Mouse (Mus musculus) thymus, postnatal 25 days (tissue): ENCODE measurements around the gene Lrrc4b.
A peak's percentile ranks its signal among the peaks of the same experiment; 100 is the strongest.

Source experiments
- DNase-seq: peaks from one replicate; pipeline ENCODE4 v3.0.0; 2022

Lrrc4b gene

GRCm38 (mm10) chr7:44488545-44488944 lies 59.7 kb downstream of the Lrrc4b start:
- DNase-seq = no peak

DNA sequence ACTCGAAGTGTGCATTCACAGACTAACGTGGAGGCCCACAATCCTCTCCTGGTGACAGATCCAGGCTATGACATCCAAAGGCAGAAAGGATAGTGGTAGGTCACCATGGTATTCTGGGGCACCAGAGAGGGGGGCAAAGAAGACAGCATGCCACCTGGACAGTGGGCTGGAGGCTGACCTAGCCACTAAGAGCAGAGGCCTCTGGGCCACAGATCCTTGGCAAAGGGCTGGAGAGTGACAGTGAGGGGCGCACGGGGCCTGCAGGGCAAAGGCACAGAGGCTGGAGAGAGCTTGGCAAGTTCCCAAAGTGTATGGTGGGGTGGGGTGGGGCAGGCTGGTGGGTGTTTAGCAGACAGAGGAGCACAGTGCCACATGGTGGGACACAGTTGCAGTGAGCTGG lies 61.5 kb downstream of the Lrrc4b start:
- DNase-seq = no peak

- DNase-seq = no peak
These were observed 62.6 kb downstream of the Lrrc4b start for GRCm38 (mm10) chr7:44491391-44491790.

DNA sequence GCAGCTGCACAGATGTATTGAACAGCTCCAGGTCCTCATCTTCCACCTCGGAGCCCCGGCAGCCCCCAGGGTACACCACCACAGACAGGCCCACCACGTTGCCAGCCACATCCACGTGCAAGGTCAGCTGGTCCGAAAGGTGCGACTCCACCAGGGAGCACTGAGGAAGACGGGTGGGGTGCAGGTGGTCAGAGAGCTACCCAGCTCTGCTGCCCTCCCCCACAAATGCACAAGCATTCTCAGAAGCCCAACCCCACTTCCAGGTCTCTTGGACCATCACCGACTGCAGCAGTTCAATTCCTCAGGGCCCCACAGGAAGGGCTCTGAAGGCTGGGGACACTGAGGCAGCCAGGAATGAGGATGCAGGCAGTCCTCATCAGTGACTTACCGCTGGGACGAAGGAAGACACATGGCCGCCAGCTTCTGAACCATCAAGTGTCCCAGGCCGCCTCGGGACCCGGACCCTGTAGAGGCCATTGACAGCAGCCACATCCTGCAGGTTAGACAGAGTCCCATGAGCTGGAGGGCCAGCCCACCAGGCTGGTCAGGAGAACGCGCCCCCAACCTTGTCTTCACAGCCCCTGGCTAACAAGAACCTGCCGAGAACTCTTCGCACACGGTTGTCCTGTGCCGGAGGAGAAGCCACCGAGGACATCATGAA lies 63.5 kb downstream of the Lrrc4b start:
- no peak for DNase-seq

DNA sequence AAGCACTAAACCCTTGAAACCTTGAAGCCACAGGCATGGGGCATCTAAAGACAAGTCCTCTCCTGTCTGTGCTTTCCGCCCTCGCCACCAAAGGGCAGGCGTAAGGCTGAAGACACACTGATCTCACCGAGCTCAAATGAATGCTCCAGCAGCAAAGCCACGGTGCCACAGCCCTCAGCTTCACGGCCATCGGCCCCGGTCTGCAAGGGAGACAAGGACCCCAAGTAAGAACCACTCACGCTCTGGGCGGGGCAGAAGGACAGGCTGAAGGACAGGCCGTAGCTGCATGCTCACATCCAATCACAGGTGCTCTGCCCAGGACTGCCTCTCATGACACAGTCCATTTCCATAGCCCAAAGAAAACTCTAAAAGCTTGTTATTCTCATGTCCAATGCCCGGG lies 65.9 kb downstream of the Lrrc4b start:
- DNase-seq = no peak

GRCm38 (mm10) chr7:44495086-44495485 lies 66.3 kb downstream of the Lrrc4b start:
- DNase-seq = no peak

GRCm38 (mm10) chr7:44495992-44496770 lies 67.4 kb downstream of the Lrrc4b start, which contains the start of the genes Emc10 and Fam71e1:
Gene Emc10 (minus strand): TSS chr7:44496529.
Gene Fam71e1 (plus strand): TSS chr7:44496581.
- DNase-seq = peak; percentile 98

- no peak for DNase-seq
These were observed 67.9 kb downstream of the Lrrc4b start for GRCm38 (mm10) chr7:44496771-44497109.

- no peak for DNase-seq
These were observed 68.7 kb downstream of the Lrrc4b start for GRCm38 (mm10) chr7:44497361-44498055.

DNA sequence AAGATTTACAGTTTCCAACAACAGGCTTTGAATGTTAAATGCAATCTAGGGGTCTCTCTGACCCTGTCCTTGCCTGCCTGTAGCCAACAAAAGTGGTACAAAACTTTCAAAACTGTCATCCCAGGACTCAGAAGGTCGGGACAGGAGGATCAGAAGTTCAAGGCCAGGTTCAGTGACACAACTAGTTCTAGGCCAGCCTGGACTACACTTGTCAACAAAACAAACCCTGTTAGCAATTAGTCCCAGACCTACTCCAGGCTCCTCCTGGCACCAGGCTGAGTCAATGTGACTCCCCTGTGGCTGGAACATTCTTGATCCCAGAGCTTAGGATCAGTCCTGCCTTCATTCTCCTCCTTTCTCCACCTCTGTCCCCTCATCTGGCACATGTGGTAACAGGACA lies 70.1 kb downstream of the Lrrc4b start:
- no peak for DNase-seq

GRCm38 (mm10) chr7:44500046-44500445 lies 71.2 kb downstream of the Lrrc4b start:
- DNase-seq = no peak

- peak; percentile 76 for DNase-seq
These were observed 72.8 kb downstream of the Lrrc4b start for GRCm38 (mm10) chr7:44501563-44502115.

- DNase-seq = no peak
These were observed 78.7 kb downstream of the Lrrc4b start for GRCm38 (mm10) chr7:44507491-44507890.
